Mouse (Mus musculus): ENCODE results near the gene Clic6.

The Clic6 gene

GRCm38 (mm10) chr16:92524651-92525050, 39.1 kb downstream of the Clic6 start:
- DNase-seq (ENCODE audit: low read depth, low spot score) = no peak

- no peak for DNase-seq (ENCODE audit: low read depth, low spot score)
These were observed 40.4 kb downstream of the Clic6 start for GRCm38 (mm10) chr16:92525919-92526318.

GRCm38 (mm10) chr16:92535258-92535657, 49.7 kb downstream of the Clic6 start:
- no peak for DNase-seq (ENCODE audit: low read depth, low spot score)

- no peak for DNase-seq (ENCODE audit: low read depth, low spot score)
These were observed 52.8 kb downstream of the Clic6 start for GRCm38 (mm10) chr16:92538356-92538755.

GRCm38 (mm10) chr16:92544264-92544663, 58.7 kb downstream of the Clic6 start:
- no peak for DNase-seq (ENCODE audit: low read depth, low spot score)

GRCm38 (mm10) chr16:92548651-92549050, 63.1 kb downstream of the Clic6 start:
- DNase-seq (ENCODE audit: low read depth, low spot score) = no peak

- no peak for DNase-seq (ENCODE audit: low read depth, low spot score)
These were observed 66.0 kb downstream of the Clic6 start for GRCm38 (mm10) chr16:92551266-92552105.

- no peak for DNase-seq (ENCODE audit: low read depth, low spot score)
These were observed 66.5 kb downstream of the Clic6 start for GRCm38 (mm10) chr16:92552106-92552382.

GRCm38 (mm10) chr16:92552858-92553257, 67.3 kb downstream of the Clic6 start:
- DNase-seq (ENCODE audit: low read depth, low spot score) = no peak

GRCm38 (mm10) chr16:92555051-92555450, 69.5 kb downstream of the Clic6 start:
- no peak for DNase-seq (ENCODE audit: low read depth, low spot score)

GRCm38 (mm10) chr16:92565291-92565690, 79.8 kb downstream of the Clic6 start:
- DNase-seq (ENCODE audit: low read depth, low spot score) = no peak

- DNase-seq (ENCODE audit: low read depth, low spot score) = peak; percentile 72
These were observed 80.2 kb downstream of the Clic6 start for GRCm38 (mm10) chr16:92565708-92566107.

GRCm38 (mm10) chr16:92566146-92566545, 80.6 kb downstream of the Clic6 start:
- DNase-seq (ENCODE audit: low read depth, low spot score) = no peak

- no peak for DNase-seq (ENCODE audit: low read depth, low spot score)
These were observed 85.7 kb downstream of the Clic6 start for GRCm38 (mm10) chr16:92571246-92571645.

- DNase-seq (ENCODE audit: low read depth, low spot score) = no peak
These were observed 87.7 kb downstream of the Clic6 start for GRCm38 (mm10) chr16:92573193-92573592.

GRCm38 (mm10) chr16:92575792-92576191, 90.3 kb downstream of the Clic6 start:
- DNase-seq (ENCODE audit: low read depth, low spot score) = no peak

- no peak for DNase-seq (ENCODE audit: low read depth, low spot score)
These were observed 91.8 kb downstream of the Clic6 start for GRCm38 (mm10) chr16:92577381-92577780.

- DNase-seq (ENCODE audit: low read depth, low spot score) = no peak
These were observed 93.5 kb downstream of the Clic6 start for GRCm38 (mm10) chr16:92578915-92579653.

GRCm38 (mm10) chr16:92580981-92581380, 95.4 kb downstream of the Clic6 start:
- no peak for DNase-seq (ENCODE audit: low read depth, low spot score)

GRCm38 (mm10) chr16:92581767-92582166, 96.2 kb downstream of the Clic6 start:
- DNase-seq (ENCODE audit: low read depth, low spot score) = no peak

GRCm38 (mm10) chr16:92587836-92588235, 102.3 kb downstream of the Clic6 start:
- DNase-seq (ENCODE audit: low read depth, low spot score) = no peak

Data from embryo, embryonic 11.5 days (tissue).